Mouse (Mus musculus) thymus, adult 2 months (tissue): ENCODE data around the gene Syngr2. TPM values are rescaled to one million over a fixed set of nuclear protein-coding genes. Genes with fewer than 3 reads are reported as not detected.
"Not testable (repeated sequence)": the region's sequence is repeated elsewhere in the genome, so short reads cannot be mapped to it uniquely, and the experiment has no call there.

ENCODE experiments used
- DNase-seq: peaks from one replicate; pipeline ENCODE4 v3.0.0; 2021
- H3K27ac ChIP-seq: fragments of 200-500 bp; 2 replicates; pipeline ENCODE4 v1.5.1; 2012; ENCODE audit warnings: low read length, control low read depth; ENCODE audit not compliant: control insufficient read depth, insufficient read depth
- H3K27me3 ChIP-seq: fragments of 200-500 bp; 2 replicates; pipeline ENCODE4 v1.6.1; 2012; ENCODE audit warnings: mild to moderate bottlenecking, low read length, moderate library complexity, mixed read lengths; ENCODE audit not compliant: control insufficient read depth, insufficient read depth
- H3K36me3 ChIP-seq: fragments of 200-500 bp; 2 replicates; pipeline ENCODE4 v1.6.1; 2012; ENCODE audit warnings: mild to moderate bottlenecking, low read length, moderate library complexity; ENCODE audit not compliant: control insufficient read depth, insufficient read depth
- H3K4me1 ChIP-seq: fragments of 200-500 bp; replicated peaks from 2 replicates; pipeline ENCODE4 v1.6.1; 2012; ENCODE audit warnings: low read length; ENCODE audit not compliant: control insufficient read depth, insufficient read depth
- H3K4me3 ChIP-seq: fragments of 200-500 bp; 2 replicates; pipeline ENCODE4 v1.5.1; 2012; ENCODE audit warnings: mild to moderate bottlenecking, low read length, control low read depth, moderate library complexity; ENCODE audit not compliant: control insufficient read depth, insufficient read depth
- CTCF ChIP-seq: fragments of 200-500 bp; IDR thresholded peaks from 2 replicates; pipeline ENCODE4 v1.5.1; 2012; ENCODE audit warnings: mild to moderate bottlenecking, control low read depth, low read length, moderate library complexity, borderline replicate concordance; ENCODE audit not compliant: control insufficient read depth, poor library complexity, insufficient read depth; ENCODE audit errors: extremely low read depth
- POLR2A ChIP-seq: fragments of 200-500 bp; IDR thresholded peaks from 2 replicates; pipeline ENCODE4 v1.6.1; 2012; ENCODE audit warnings: mild to moderate bottlenecking, low read length, control low read depth, moderate library complexity; ENCODE audit not compliant: control insufficient read depth, poor library complexity, insufficient read depth; ENCODE audit errors: extremely low read depth
- WGBS: fragments of 180-500 bp; shearing (Covaris S2); methylation state at CpG from one replicate; pipeline ENCODE4 v1.1.7; 2018; 5-methylcytosine and 5-hydroxymethylcytosine counted together
- polyA plus RNA-seq: library from polyadenylated mRNA; depleted of rRNA; stranded (reverse); fragments of >200 nt; gene quantifications from 2 replicates; pipeline ENCODE4 v1.2.3, GENCODE M21; 2012

The Syngr2 gene
- polyA plus RNA-seq, 1 experiment = 322 TPM

- TF ChIP-seq CTCF = no peak
- TF ChIP-seq POLR2A = no peak
- DNase-seq = no peak
- H3K4me3 ChIP-seq = no peak overlapping the region
- no peaks in the 10 kb centered on the region for H3K27me3 ChIP-seq
- 89% methylated on average over 2 of the region's 2 CpGs for WGBS
- no peak overlapping the region for H3K27ac ChIP-seq
- H3K36me3 ChIP-seq = no peaks in the 10 kb centered on the region
- peaks cover 56% of the 10 kb centered on the region for H3K4me1 ChIP-seq
Measured at GRCm38 (mm10) chr11:117829671-117830215, 20.3 kb downstream of the Syngr2 start.

GRCm38 (mm10) chr11:117830401-117830800, 20.9 kb downstream of the Syngr2 start:
- Histone ChIP-seq H3K27me3 (no peaks in the 10 kb centered on the region), H3K27ac (no peak overlapping the region), H3K4me3 (no peak overlapping the region), H3K4me1 (peaks cover 50% of the 10 kb centered on the region), H3K36me3 (no peaks in the 10 kb centered on the region)
- DNase-seq = no peak
- TF ChIP-seq POLR2A (no peak), CTCF (no peak)
- WGBS = 92% methylated on average over 9 of the region's 9 CpGs

- TF ChIP-seq CTCF (peak; percentile 97), POLR2A (peak; percentile 54; the same call in 1 of the 2 replicates)
- H3K4me1 ChIP-seq = peaks cover 31% of the 10 kb centered on the region
- DNase-seq = peak; percentile 95
- peak overlapping the region; percentile 79 for H3K4me3 ChIP-seq
- H3K27ac ChIP-seq = peak overlapping the region; percentile 84
- no peaks in the 10 kb centered on the region for H3K36me3 ChIP-seq
- 6% methylated on average over 28 of the region's 28 CpGs for WGBS
- H3K27me3 ChIP-seq = no peaks in the 10 kb centered on the region
Measured at GRCm38 (mm10) chr11:117832086-117832969, 22.9 kb downstream of the Syngr2 start.

GRCm38 (mm10) chr11:117833509-117833908, 24.0 kb downstream of the Syngr2 start:
- not testable (repeated sequence) for DNase-seq, H3K27me3 ChIP-seq, H3K36me3 ChIP-seq, H3K27ac ChIP-seq, H3K4me3 ChIP-seq
- 92% methylated on average over 5 of the region's 6 CpGs for WGBS
- peaks cover 19% of the 10 kb centered on the region for H3K4me1 ChIP-seq

- no peaks in the 10 kb centered on the region for H3K36me3 ChIP-seq
- TF ChIP-seq CTCF (no peak), POLR2A (no peak)
- WGBS = 96% methylated on average over 8 of the region's 8 CpGs
- H3K4me1 ChIP-seq = peaks cover 14% of the 10 kb centered on the region
- DNase-seq = no peak
- H3K27me3 ChIP-seq = no peaks in the 10 kb centered on the region
- H3K4me3 ChIP-seq = no peak overlapping the region
- H3K27ac ChIP-seq = no peak overlapping the region
Measured at GRCm38 (mm10) chr11:117834086-117834485, 24.6 kb downstream of the Syngr2 start.

- TF ChIP-seq CTCF = no peak
- no peak for TF ChIP-seq POLR2A
- no peaks in the 10 kb centered on the region for H3K27me3 ChIP-seq
- H3K4me1 ChIP-seq = peaks cover 11% of the 10 kb centered on the region
- no peak overlapping the region for H3K4me3 ChIP-seq
- H3K36me3 ChIP-seq = no peaks in the 10 kb centered on the region
- no peak overlapping the region for H3K27ac ChIP-seq
- 73% methylated on average over 13 of the region's 13 CpGs for WGBS
- no peak for DNase-seq
Measured at GRCm38 (mm10) chr11:117836306-117836705, 26.8 kb downstream of the Syngr2 start.

- TF ChIP-seq CTCF = no peak
- TF ChIP-seq POLR2A = no peak
- H3K36me3 ChIP-seq = no peaks in the 10 kb centered on the region
- no peak overlapping the region for H3K27ac ChIP-seq
- DNase-seq = no peak
- H3K27me3 ChIP-seq = no peaks in the 10 kb centered on the region
- 97% methylated on average over 2 of the region's 2 CpGs for WGBS
- H3K4me1 ChIP-seq = no peaks in the 10 kb centered on the region; the same call in 1 of the 2 replicates
- no peak overlapping the region for H3K4me3 ChIP-seq
Measured at GRCm38 (mm10) chr11:117838572-117838971, 29.1 kb downstream of the Syngr2 start.
